Mouse (Mus musculus) liver, adult 2 months (tissue): ENCODE data around the gene Gm10188. TPM values are rescaled to one million over a fixed set of nuclear protein-coding genes. Genes with fewer than 3 reads are reported as not detected.

ENCODE experiments used
- DNase-seq: peaks from one replicate; pipeline ENCODE4 v3.0.0-alpha.2; 2011; ENCODE audit warnings: low read depth, low spot score; ENCODE audit errors: extremely low read depth
- H3K27ac ChIP-seq: fragments of 200-500 bp; replicated peaks from 2 replicates; pipeline ENCODE4 v1.5.1; 2012; ENCODE audit warnings: low read depth, mild to moderate bottlenecking, control low read depth, inconsistent platforms, low read length; ENCODE audit not compliant: insufficient read depth
- H3K27me3 ChIP-seq: fragments of 200-500 bp; 2 replicates; pipeline ENCODE4 v1.6.1; 2012; ENCODE audit warnings: mild to moderate bottlenecking, moderate library complexity, low read length, inconsistent platforms; ENCODE audit not compliant: control insufficient read depth, insufficient read depth
- H3K36me3 ChIP-seq: fragments of 200-500 bp; 2 replicates; pipeline ENCODE4 v1.6.1; 2012; ENCODE audit warnings: low read length, inconsistent platforms; ENCODE audit not compliant: control insufficient read depth, insufficient read depth
- H3K4me1 ChIP-seq: fragments of 200-500 bp; 2 replicates; pipeline ENCODE4 v1.6.1; 2011; ENCODE audit warnings: low read length; ENCODE audit not compliant: control insufficient read depth, insufficient read depth
- H3K4me3 ChIP-seq: fragments of 200-500 bp; 2 replicates; pipeline ENCODE4 v1.5.1; 2011; ENCODE audit warnings: low read depth, mild to moderate bottlenecking, control low read depth, low read length, moderate library complexity; ENCODE audit not compliant: insufficient read depth
- H3K79me2 ChIP-seq: fragments of 200-500 bp; 2 replicates; pipeline ENCODE4 v1.6.1; 2012; ENCODE audit warnings: inconsistent platforms, mild to moderate bottlenecking, low read length, moderate library complexity; ENCODE audit not compliant: control insufficient read depth, insufficient read depth
- H3K9ac ChIP-seq: fragments of 200-500 bp; 2 replicates; pipeline ENCODE4 v1.6.1; 2012; ENCODE audit warnings: low read depth, mild to moderate bottlenecking, control low read depth, inconsistent platforms, low read length
- CTCF ChIP-seq: fragments of 200-500 bp; IDR thresholded peaks from 2 replicates; pipeline ENCODE4 v1.5.1; 2011; ENCODE audit warnings: low read depth, low read length, control low read depth
- POLR2A ChIP-seq: fragments of 200-500 bp; IDR thresholded peaks from 2 replicates; pipeline ENCODE4 v1.6.1; 2011; ENCODE audit warnings: low read length, control low read depth; ENCODE audit not compliant: insufficient read depth; ENCODE audit errors: extremely low read depth
- WGBS: fragments of 180-500 bp; shearing (Covaris S2); methylation state at CpG from one replicate; pipeline ENCODE4 v1.1.7; 2018; 5-methylcytosine and 5-hydroxymethylcytosine counted together
- polyA plus RNA-seq: library from polyadenylated mRNA; depleted of rRNA; stranded (reverse); fragments of >200 nt; gene quantifications from 2 replicates; pipeline ENCODE4 v1.2.3, GENCODE M21; 2012
- total RNA-seq: library from RNA; depleted of rRNA; stranded (reverse); fragments of >200 nt; gene quantifications from 2 replicates; pipeline ENCODE4 v1.2.3, GENCODE M21; 2014

Gm10188 gene
- total and polyA plus RNA-seq, 2 experiments = not detected

GRCm38 (mm10) chr1:132266791-132267557 lies 37.4 kb upstream of the Gm10188 start:
- 48% methylated on average over 8 of the region's 8 CpGs for WGBS
- H3K4me3 ChIP-seq = no peak overlapping the region

DNA sequence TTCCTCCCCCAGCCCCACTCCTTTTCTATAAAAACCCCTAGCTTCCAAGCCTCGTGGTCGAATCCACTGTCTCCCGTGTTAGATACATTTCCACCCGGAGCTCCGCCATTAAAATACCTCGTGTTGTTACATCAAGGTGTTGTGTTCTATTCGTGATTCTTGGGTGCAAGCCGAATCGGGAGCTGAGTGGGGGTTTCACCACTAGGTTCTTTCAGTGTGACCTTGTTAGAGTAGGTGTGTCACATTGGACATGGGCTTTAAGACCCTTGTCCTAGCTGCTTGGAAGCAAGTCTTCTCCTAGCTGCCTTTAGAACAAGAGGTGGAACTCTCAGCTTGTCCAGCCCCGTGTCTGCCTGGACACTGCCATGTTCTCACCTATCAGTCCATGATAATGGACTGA lies 36.4 kb upstream of the Gm10188 start:
- Histone ChIP-seq H3K36me3 (no peaks in the 10 kb centered on the region), H3K9ac (no peak overlapping the region), H3K27ac (no peak overlapping the region), H3K27me3 (no peaks in the 10 kb centered on the region), H3K79me2 (no peaks in the 10 kb centered on the region), H3K4me3 (no peak overlapping the region), H3K4me1 (no peaks in the 10 kb centered on the region)
- no peak for DNase-seq
- WGBS = 89% methylated on average over 10 of the region's 10 CpGs
- TF ChIP-seq POLR2A = no peak
- no peak for TF ChIP-seq CTCF

More at GRCm38 (mm10) chr1:132266791-132267557, 37.4 kb upstream of the Gm10188 start:
- Histone ChIP-seq H3K4me1 (no peaks in the 10 kb centered on the region), H3K36me3 (no peaks in the 10 kb centered on the region), H3K27ac (no peak overlapping the region), H3K27me3 (no peaks in the 10 kb centered on the region), H3K79me2 (no peaks in the 10 kb centered on the region), H3K9ac (no peak overlapping the region)
- TF ChIP-seq POLR2A (no peak), CTCF (no peak)
- no peak for DNase-seq

DNA sequence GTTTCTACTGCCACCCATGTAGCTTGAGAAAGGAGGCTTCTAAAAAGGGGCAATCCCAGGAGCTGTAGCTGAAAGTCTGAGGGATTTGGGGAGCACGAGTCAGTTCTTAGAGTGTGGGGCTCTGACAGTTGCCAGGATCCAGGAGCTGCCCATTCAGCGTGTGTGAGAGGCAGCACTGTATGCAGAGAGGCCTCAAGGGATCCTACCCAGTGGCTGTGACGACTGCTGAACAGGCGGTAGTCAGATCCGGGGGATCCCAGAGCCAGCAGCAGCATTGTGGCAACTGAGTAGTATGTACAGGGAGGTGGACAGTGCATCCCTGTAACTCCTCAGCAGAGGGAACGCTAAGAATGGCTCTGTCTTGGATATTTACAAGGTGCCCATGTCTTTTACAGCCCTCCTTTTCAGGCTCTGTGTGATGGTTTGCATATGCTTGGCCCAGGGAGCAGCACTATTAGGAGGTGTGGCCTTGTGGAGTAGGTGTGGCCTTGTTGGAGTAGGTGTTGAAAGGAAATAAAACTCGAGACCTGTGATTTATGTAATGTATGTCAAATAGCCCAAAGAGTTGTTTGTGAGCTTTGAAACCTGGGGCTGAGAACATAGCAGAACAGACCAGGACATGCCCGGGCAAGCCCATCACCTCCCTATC lies 35.8 kb upstream of the Gm10188 start:
- Histone ChIP-seq H3K36me3 (no peaks in the 10 kb centered on the region), H3K79me2 (no peaks in the 10 kb centered on the region), H3K4me1 (no peaks in the 10 kb centered on the region), H3K9ac (no peak overlapping the region), H3K4me3 (no peak overlapping the region), H3K27ac (no peak overlapping the region), H3K27me3 (no peaks in the 10 kb centered on the region)
- WGBS = 82% methylated on average over 8 of the region's 8 CpGs
- DNase-seq = no peak
- TF ChIP-seq CTCF (no peak), POLR2A (no peak)

- no peak for DNase-seq
- Histone ChIP-seq H3K79me2 (no peaks in the 10 kb centered on the region), H3K36me3 (no peaks in the 10 kb centered on the region), H3K4me1 (no peaks in the 10 kb centered on the region), H3K27me3 (no peaks in the 10 kb centered on the region), H3K4me3 (no peak overlapping the region), H3K9ac (no peak overlapping the region), H3K27ac (no peak overlapping the region)
- WGBS = 75% methylated on average over 7 of the region's 7 CpGs
- no peak for TF ChIP-seq POLR2A
Observed at GRCm38 (mm10) chr1:132264577-132264976, 35.0 kb upstream of the Gm10188 start.

- TF ChIP-seq POLR2A (no peak), CTCF (no peak)
- 95% methylated on average over 4 of the region's 4 CpGs for WGBS
- DNase-seq = no peak
- Histone ChIP-seq H3K27me3 (no peaks in the 10 kb centered on the region), H3K9ac (no peak overlapping the region), H3K4me3 (no peak overlapping the region), H3K79me2 (no peaks in the 10 kb centered on the region), H3K27ac (no peak overlapping the region), H3K36me3 (no peaks in the 10 kb centered on the region), H3K4me1 (no peaks in the 10 kb centered on the region)
Observed at GRCm38 (mm10) chr1:132263618-132264017, 34.1 kb upstream of the Gm10188 start.

- no peak for TF ChIP-seq CTCF
- TF ChIP-seq POLR2A = no peak
- H3K4me3 ChIP-seq = no peak overlapping the region
- H3K27me3 ChIP-seq = no peaks in the 10 kb centered on the region
- peak; percentile 8 for DNase-seq
- no peaks in the 10 kb centered on the region for H3K36me3 ChIP-seq
- H3K27ac ChIP-seq = no peak overlapping the region
- H3K79me2 ChIP-seq = no peaks in the 10 kb centered on the region
- H3K4me1 ChIP-seq = no peaks in the 10 kb centered on the region
- no peak overlapping the region for H3K9ac ChIP-seq
- 76% methylated on average over 5 of the region's 5 CpGs for WGBS
Observed at GRCm38 (mm10) chr1:132261058-132261457, 31.5 kb upstream of the Gm10188 start.
